Mouse (Mus musculus) midbrain, postnatal 0 days (tissue): ENCODE measurements around the gene Dlx1. TPM values are rescaled to one million over a fixed set of nuclear protein-coding genes. Genes with fewer than 3 reads are reported as not detected.

Experiments
- ATAC-seq: fragments of 200-750 bp; cut with Nextera tagmentation; 2 replicates; pipeline ENCODE4 v1.8.0; 2017; ENCODE audit warnings: moderate number of reproducible peaks, mild to moderate bottlenecking, moderate TSS enrichment, moderate library complexity; ENCODE audit not compliant: low FRiP score
- DNase-seq: peaks from one replicate; pipeline ENCODE4 v3.0.0-alpha.2; 2015; ENCODE audit warnings: low spot score
- H3K27ac ChIP-seq: fragments of 300-500 bp; sonication (generic); 2 replicates; pipeline ENCODE4 v1.5.1; 2014; ENCODE audit warnings: low read depth, mild to moderate bottlenecking, low read length, mixed read lengths
- H3K27me3 ChIP-seq: fragments of 300-500 bp; sonication (generic); 2 replicates; pipeline ENCODE4 v1.6.1; 2014; ENCODE audit warnings: low read length, control low read depth, mixed read lengths; ENCODE audit not compliant: insufficient read depth
- H3K36me3 ChIP-seq: fragments of 300-500 bp; sonication (generic); 2 replicates; pipeline ENCODE4 v1.6.1; 2014; ENCODE audit warnings: low read length, control low read depth, mixed read lengths; ENCODE audit not compliant: insufficient read depth
- H3K4me1 ChIP-seq: fragments of 300-500 bp; sonication (generic); 2 replicates; pipeline ENCODE4 v1.6.1; 2014; ENCODE audit warnings: mild to moderate bottlenecking, control low read depth, antibody characterized with exemption, low read length, mixed read lengths; ENCODE audit not compliant: insufficient read depth
- H3K4me2 ChIP-seq: fragments of 300-500 bp; sonication (generic); 2 replicates; pipeline ENCODE4 v1.6.1; 2014; ENCODE audit warnings: low read depth, mild to moderate bottlenecking, low read length, mixed read lengths; ENCODE audit not compliant: poor library complexity, severe bottlenecking
- H3K4me3 ChIP-seq: fragments of 300-500 bp; sonication (generic); 2 replicates; pipeline ENCODE4 v1.5.1; 2014; ENCODE audit warnings: low read depth, mild to moderate bottlenecking, low read length, moderate library complexity
- H3K9ac ChIP-seq: fragments of 300-500 bp; sonication (generic); replicated peaks from 2 replicates; pipeline ENCODE4 v1.6.1; 2014; ENCODE audit warnings: mild to moderate bottlenecking, low read length, moderate library complexity, mixed read lengths; ENCODE audit not compliant: poor library complexity, severe bottlenecking
- H3K9me3 ChIP-seq: fragments of 300-500 bp; sonication (generic); 2 replicates; pipeline ENCODE4 v1.6.1; 2016; ENCODE audit warnings: low read length, control low read depth
- CTCF ChIP-seq: IDR thresholded peaks from 2 replicates; pipeline ENCODE4 v1.5.1; 2016; ENCODE audit warnings: antibody characterized with exemption, mild to moderate bottlenecking
- WGBS: fragments of 180-500 bp; shearing (Covaris S2); extraction: QIAGEN DNeasy Blood & Tissue Kit; methylation state at CpG from one replicate; pipeline ENCODE4 v1.1.7; 2014; 5-methylcytosine and 5-hydroxymethylcytosine counted together
- polyA plus RNA-seq: library from polyadenylated mRNA; unstranded; fragments of >200 nt; fragmentation: Nextera tagmentation; extraction: Ambion mirVana; gene quantifications from 2 replicates; pipeline ENCODE4 v1.2.1, GENCODE M21; 2015
- total RNA-seq: library from RNA; depleted of rRNA; stranded (reverse); fragments of >200 nt; gene quantifications from 2 replicates; pipeline ENCODE4 v1.2.3, GENCODE M21; 2014

Gene Dlx1
- total and polyA plus RNA-seq, 2 experiments from 2014 or later = 2.8 to 25.5 TPM

DNA sequence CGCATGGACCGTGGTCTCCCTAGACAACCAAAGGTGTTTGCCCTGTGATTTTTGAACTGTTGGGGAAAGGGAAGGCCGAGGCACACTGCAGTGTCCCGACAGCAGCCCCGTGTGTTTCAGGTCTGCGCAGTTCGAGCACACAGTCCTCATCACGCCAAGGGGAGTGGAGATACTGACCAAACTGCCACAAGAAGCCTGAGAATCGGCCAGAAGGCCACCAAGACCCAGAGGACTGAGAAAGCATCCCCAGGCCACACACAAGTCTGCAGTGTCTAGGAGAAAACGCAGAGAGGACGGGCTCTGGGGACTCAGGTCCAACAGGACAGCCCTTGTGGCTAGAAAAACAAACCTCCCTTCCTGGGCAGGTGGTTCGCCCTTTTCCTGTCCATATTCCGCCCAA lies 3.1 kb upstream of the Dlx1 start:
- no peak for ATAC-seq
- Histone ChIP-seq H3K27me3 (peaks cover 84% of the 10 kb centered on the region), H3K36me3 (no peaks in the 10 kb centered on the region), H3K4me3 (no peak overlapping the region), H3K27ac (no peak overlapping the region), H3K4me1 (0 out of 2 replicates have a peak, but pooled peaks cover 5% of the 10 kb centered on the region), H3K4me2 (no peak overlapping the region), H3K9me3 (no peaks in the 10 kb centered on the region), H3K9ac (no peak overlapping the region)
- DNase-seq = no peak
- WGBS = 32% methylated on average over 13 of the region's 13 CpGs
- TF ChIP-seq CTCF = no peak

- Histone ChIP-seq H3K4me3 (no peak overlapping the region), H3K4me1 (0 out of 2 replicates have a peak, but pooled peaks cover 5% of the 10 kb centered on the region), H3K27ac (no peak overlapping the region), H3K27me3 (peaks cover 84% of the 10 kb centered on the region), H3K4me2 (no peak overlapping the region), H3K9ac (no peak overlapping the region), H3K9me3 (no peaks in the 10 kb centered on the region), H3K36me3 (no peaks in the 10 kb centered on the region)
- DNase-seq = no peak
- WGBS = 4% methylated on average over 10 of the region's 10 CpGs
- no peak for ATAC-seq
- no peak for TF ChIP-seq CTCF
Measured at GRCm38 (mm10) chr2:71526595-71527322, 1.2 kb upstream of the Dlx1 start.

DNA sequence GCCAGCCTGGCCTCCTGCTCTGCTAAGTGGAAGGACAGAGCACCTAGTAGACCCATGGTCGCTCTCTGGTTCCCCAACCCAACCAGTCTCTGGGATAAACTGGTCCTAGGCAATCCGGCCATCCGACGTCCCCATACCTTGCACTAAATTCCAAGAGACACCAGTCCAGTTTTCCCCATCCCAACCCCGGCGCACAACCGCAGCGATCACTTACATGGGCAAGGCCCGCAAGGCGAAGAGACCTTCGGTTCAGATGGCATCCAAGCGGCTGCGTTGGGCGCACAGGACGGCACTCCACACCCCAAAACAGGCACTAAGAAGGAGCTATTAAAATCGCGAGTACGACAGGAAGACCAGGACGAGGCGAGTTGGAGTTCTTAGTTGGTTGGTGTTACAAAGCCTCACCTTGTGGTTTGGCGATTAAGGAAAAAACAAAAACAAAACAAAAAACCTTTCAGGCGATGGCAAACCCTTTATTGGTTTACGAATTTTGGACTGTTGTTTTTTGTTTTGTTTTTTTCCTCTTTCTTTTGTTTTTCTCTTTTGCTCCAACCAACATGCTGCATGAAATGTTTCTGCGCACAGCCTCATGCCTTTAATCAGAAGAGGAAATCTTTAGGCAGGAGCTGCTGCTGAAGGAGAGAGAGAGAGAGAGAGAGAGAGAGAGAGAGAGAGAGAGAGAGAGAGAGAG lies 445 bp upstream of the Dlx1 start:
- Histone ChIP-seq H3K27me3 (peaks cover 88% of the 10 kb centered on the region), H3K4me3 (no peak overlapping the region), H3K27ac (no peak overlapping the region), H3K9ac (no peak overlapping the region), H3K4me1 (0 out of 2 replicates have a peak, but pooled peaks cover 5% of the 10 kb centered on the region), H3K9me3 (no peaks in the 10 kb centered on the region), H3K36me3 (no peaks in the 10 kb centered on the region), H3K4me2 (no peak overlapping the region)
- DNase-seq = no peak
- no peak for ATAC-seq
- no peak for TF ChIP-seq CTCF
- 2% methylated on average over 24 of the region's 24 CpGs for WGBS

DNA sequence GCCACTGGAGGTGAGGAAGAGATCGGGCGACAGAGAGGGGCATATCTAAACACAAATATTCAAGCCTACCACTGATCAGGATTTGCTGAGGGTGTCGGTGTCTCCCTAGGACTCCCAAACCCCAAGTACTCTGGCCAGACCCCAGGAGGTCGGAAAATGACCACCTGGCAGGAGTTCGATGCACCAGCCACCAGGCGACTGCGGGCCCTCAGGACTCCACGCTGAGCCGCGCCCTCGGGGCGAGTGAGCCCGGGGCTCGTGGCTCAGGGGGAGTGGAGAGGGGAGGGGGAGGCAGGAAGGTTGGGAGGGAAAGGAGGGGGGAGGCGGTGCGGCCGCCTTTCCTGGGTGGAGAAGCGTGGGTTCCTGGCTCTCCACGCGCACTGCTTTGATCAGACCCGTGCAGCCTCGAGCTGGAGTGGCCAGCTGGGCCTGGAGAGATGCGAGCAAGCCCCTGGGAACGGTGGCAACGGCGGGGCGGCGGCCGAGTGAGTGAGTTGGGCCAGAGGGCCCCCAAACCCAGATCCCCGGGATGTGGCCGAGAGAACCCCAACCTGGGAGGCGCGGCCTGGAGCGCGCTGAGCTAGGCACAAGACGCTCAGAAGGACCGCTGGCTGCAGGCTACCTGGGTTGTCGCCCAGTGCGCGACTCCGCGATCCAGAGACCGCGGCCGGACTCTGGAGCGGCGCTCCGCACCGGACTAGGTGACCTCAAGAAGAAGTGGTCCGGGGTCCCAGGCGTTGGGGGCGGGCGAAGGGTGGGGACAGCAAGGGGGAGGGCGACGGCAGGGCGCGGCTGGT lies 999 bp downstream of the Dlx1 start:
- H3K27ac ChIP-seq = no peak overlapping the region

GRCm38 (mm10) chr2:71529511-71530351 lies 1.8 kb downstream of the Dlx1 start:
- WGBS = under 1% methylated on average over 50 of the region's 60 CpGs
- H3K4me3 ChIP-seq = peak overlapping the region; percentile 23; the same call in 1 of the 2 replicates
- peak; percentile 69 for DNase-seq
- peak overlapping the region; percentile 44 for H3K4me2 ChIP-seq
- ATAC-seq = peak; percentile 41; the same call in 1 of the 2 replicates
- peaks cover 87% of the 10 kb centered on the region for H3K27me3 ChIP-seq
- no peaks in the 10 kb centered on the region for H3K36me3 ChIP-seq
- no peaks in the 10 kb centered on the region for H3K9me3 ChIP-seq
- no peak overlapping the region for H3K9ac ChIP-seq
- TF ChIP-seq CTCF = no peak
- no peak overlapping the region for H3K27ac ChIP-seq
- H3K4me1 ChIP-seq = 0 out of 2 replicates have a peak, but pooled peaks cover 5% of the 10 kb centered on the region

More for the DNA sequence above, 999 bp downstream of the Dlx1 start:
- Histone ChIP-seq H3K9me3 (no peaks in the 10 kb centered on the region), H3K27me3 (peaks cover 85% of the 10 kb centered on the region), H3K4me2 (peak overlapping the region; percentile 44), H3K36me3 (no peaks in the 10 kb centered on the region), H3K9ac (no peak overlapping the region), H3K4me3 (peak overlapping the region; percentile 23; the same call in 1 of the 2 replicates), H3K4me1 (0 out of 2 replicates have a peak, but pooled peaks cover 5% of the 10 kb centered on the region)
- no peak for TF ChIP-seq CTCF
- under 1% methylated on average over 42 of the region's 57 CpGs for WGBS
- DNase-seq (no peak), ATAC-seq (peak; percentile 24; the same call in 1 of the 2 replicates)
